Mouse (Mus musculus): ENCODE results near the gene Dcbld1. TPM values are rescaled to one million over a fixed set of nuclear protein-coding genes. Genes with fewer than 3 reads are reported as not detected.

Dcbld1 gene
- polyA plus RNA-seq, 1 experiment from 2014 or later: 20.5 TPM

GRCm38 (mm10) chr10:52278866-52279265 lies 45.4 kb downstream of the Dcbld1 start:
- ATAC-seq: no peak
- Histone ChIP-seq H3K27me3 (replicated peaks; ENCODE audit: insufficient read depth, low read length) (no peaks in the 10 kb centered on the region), H3K36me3 (ENCODE audit: insufficient read depth, low read length) (no peaks in the 10 kb centered on the region), H3K9me3 (ENCODE audit: low read length) (no peaks in the 10 kb centered on the region), H3K4me3 (ENCODE audit: low read depth, low read length) (no peak overlapping the region), H3K4me2 (replicated peaks; ENCODE audit: low read depth, low read length) (no peak overlapping the region), H3K27ac (ENCODE audit: low read length) (no peak overlapping the region; the same call in 1 of the 2 replicates), H3K9ac (replicated peaks; ENCODE audit: low read depth) (no peak overlapping the region), H3K4me1 (ENCODE audit: insufficient read depth, low read depth, low read length) (0 out of 2 replicates have a peak, but pooled peaks cover 3% of the 10 kb centered on the region)
- no peak for DNase-seq (ENCODE audit: low spot score)
- 53% methylated on average over 3 of the region's 3 CpGs for WGBS
- no peak for TF ChIP-seq CTCF (IDR thresholded peaks at IDR 0.05)

- DNase-seq (ENCODE audit: low spot score) (no peak), ATAC-seq (no peak)
- no peak overlapping the region for H3K4me2 ChIP-seq (replicated peaks; ENCODE audit: low read depth, low read length)
- 0 out of 2 replicates have a peak, but pooled peaks cover 3% of the 10 kb centered on the region for H3K4me1 ChIP-seq (ENCODE audit: insufficient read depth, low read depth, low read length)
- WGBS: 80% methylated on average over 4 of the region's 4 CpGs
- no peak for TF ChIP-seq CTCF (IDR thresholded peaks at IDR 0.05)
- no peak for TF ChIP-seq EP300 (IDR thresholded peaks at IDR 0.05)
- no peak overlapping the region for H3K27ac ChIP-seq (ENCODE audit: low read length)
- H3K36me3 ChIP-seq (ENCODE audit: insufficient read depth, low read length): no peaks in the 10 kb centered on the region
- H3K9me3 ChIP-seq (ENCODE audit: low read length): no peaks in the 10 kb centered on the region
- no peak overlapping the region for H3K4me3 ChIP-seq (ENCODE audit: low read depth, low read length)
- H3K27me3 ChIP-seq (replicated peaks; ENCODE audit: insufficient read depth, low read length): no peaks in the 10 kb centered on the region
- no peak overlapping the region for H3K9ac ChIP-seq (replicated peaks; ENCODE audit: low read depth)
These were observed 46.5 kb downstream of the Dcbld1 start for GRCm38 (mm10) chr10:52279876-52280275.

GRCm38 (mm10) chr10:52280623-52281022 lies 47.2 kb downstream of the Dcbld1 start:
- no peak overlapping the region for H3K9ac ChIP-seq (replicated peaks; ENCODE audit: low read depth)
- no peak for ATAC-seq
- no peak overlapping the region for H3K4me2 ChIP-seq (replicated peaks; ENCODE audit: low read depth, low read length)
- no peaks in the 10 kb centered on the region for H3K27me3 ChIP-seq (replicated peaks; ENCODE audit: insufficient read depth, low read length)
- TF ChIP-seq EP300 (IDR thresholded peaks at IDR 0.05): no peak
- no peak for TF ChIP-seq CTCF (IDR thresholded peaks at IDR 0.05)
- DNase-seq (ENCODE audit: low spot score): no peak
- 76% methylated on average over 3 of the region's 3 CpGs for WGBS
- 0 out of 2 replicates have a peak, but pooled peaks cover 3% of the 10 kb centered on the region for H3K4me1 ChIP-seq (ENCODE audit: insufficient read depth, low read depth, low read length)
- no peaks in the 10 kb centered on the region for H3K9me3 ChIP-seq (ENCODE audit: low read length)
- H3K4me3 ChIP-seq (ENCODE audit: low read depth, low read length): no peak overlapping the region
- no peaks in the 10 kb centered on the region for H3K36me3 ChIP-seq (ENCODE audit: insufficient read depth, low read length)
- H3K27ac ChIP-seq (ENCODE audit: low read length): no peak overlapping the region

- DNase-seq (ENCODE audit: low spot score) (no peak), ATAC-seq (no peak)
- no peak overlapping the region for H3K4me3 ChIP-seq (ENCODE audit: low read depth, low read length)
- H3K4me1 ChIP-seq (ENCODE audit: insufficient read depth, low read depth, low read length): 0 out of 2 replicates have a peak, but pooled peaks cover 3% of the 10 kb centered on the region
- H3K36me3 ChIP-seq (ENCODE audit: insufficient read depth, low read length): no peaks in the 10 kb centered on the region
- H3K9me3 ChIP-seq (ENCODE audit: low read length): no peaks in the 10 kb centered on the region
- H3K27me3 ChIP-seq (replicated peaks; ENCODE audit: insufficient read depth, low read length): no peaks in the 10 kb centered on the region
- no peak overlapping the region for H3K4me2 ChIP-seq (replicated peaks; ENCODE audit: low read depth, low read length)
- H3K9ac ChIP-seq (replicated peaks; ENCODE audit: low read depth): no peak overlapping the region
- no peak for TF ChIP-seq EP300 (IDR thresholded peaks at IDR 0.05)
- TF ChIP-seq CTCF (IDR thresholded peaks at IDR 0.05): no peak
- H3K27ac ChIP-seq (ENCODE audit: low read length): no peak overlapping the region
These were observed 47.9 kb downstream of the Dcbld1 start for GRCm38 (mm10) chr10:52281337-52281736.

- ATAC-seq (peak; percentile 57), DNase-seq (ENCODE audit: low spot score) (peak; percentile 36)
- Histone ChIP-seq H3K9ac (replicated peaks; ENCODE audit: low read depth) (no peak overlapping the region), H3K27me3 (replicated peaks; ENCODE audit: insufficient read depth, low read length) (no peaks in the 10 kb centered on the region), H3K4me2 (replicated peaks; ENCODE audit: low read depth, low read length) (no peak overlapping the region), H3K27ac (ENCODE audit: low read length) (no peak overlapping the region), H3K36me3 (ENCODE audit: insufficient read depth, low read length) (no peaks in the 10 kb centered on the region), H3K9me3 (ENCODE audit: low read length) (no peaks in the 10 kb centered on the region), H3K4me3 (ENCODE audit: low read depth, low read length) (no peak overlapping the region), H3K4me1 (ENCODE audit: insufficient read depth, low read depth, low read length) (no peaks in the 10 kb centered on the region)
- 62% methylated on average over 8 of the region's 8 CpGs for WGBS
- TF ChIP-seq CTCF (IDR thresholded peaks at IDR 0.05): peak; percentile 31; the same call in 1 of the 2 replicates
- TF ChIP-seq EP300 (IDR thresholded peaks at IDR 0.05): no peak
These were observed 51.2 kb downstream of the Dcbld1 start for GRCm38 (mm10) chr10:52284578-52284977.

GRCm38 (mm10) chr10:52287852-52288533 lies 54.6 kb downstream of the Dcbld1 start:
- WGBS: 87% methylated on average over 5 of the region's 5 CpGs
- H3K9me3 ChIP-seq (ENCODE audit: low read length): no peaks in the 10 kb centered on the region
- H3K27me3 ChIP-seq (replicated peaks; ENCODE audit: insufficient read depth, low read length): no peaks in the 10 kb centered on the region
- no peak for TF ChIP-seq CTCF (IDR thresholded peaks at IDR 0.05)
- no peak for TF ChIP-seq EP300 (IDR thresholded peaks at IDR 0.05)
- no peak overlapping the region for H3K27ac ChIP-seq (ENCODE audit: low read length)
- H3K4me1 ChIP-seq (ENCODE audit: insufficient read depth, low read depth, low read length): no peaks in the 10 kb centered on the region
- no peak for DNase-seq (ENCODE audit: low spot score)
- no peak for ATAC-seq
- no peak overlapping the region for H3K4me3 ChIP-seq (ENCODE audit: low read depth, low read length)
- H3K36me3 ChIP-seq (ENCODE audit: insufficient read depth, low read length): no peaks in the 10 kb centered on the region
- no peak overlapping the region for H3K9ac ChIP-seq (replicated peaks; ENCODE audit: low read depth)
- H3K4me2 ChIP-seq (replicated peaks; ENCODE audit: low read depth, low read length): no peak overlapping the region

All from lung, postnatal 0 days (tissue).